Mouse (Mus musculus) heart, adult 2 months (tissue): ENCODE measurements around the gene Fkbpl. TPM values are rescaled to one million over a fixed set of nuclear protein-coding genes. Genes with fewer than 3 reads are reported as not detected.
A peak's percentile ranks its signal among the peaks of the same experiment; 100 is the strongest.

Source experiments
- DNase-seq, 2 experiments: peaks; one replicate each; pipeline ENCODE4 v3.0.0; 2021
- H3K27ac ChIP-seq: fragments of 200-600 bp; 2 replicates; pipeline ENCODE4 v1.8.1; 2022
- H3K27me3 ChIP-seq: fragments of 200-500 bp; 2 replicates; pipeline ENCODE4 v1.6.1; 2012; ENCODE audit warnings: mild to moderate bottlenecking, low read length, inconsistent platforms, mixed read lengths; ENCODE audit not compliant: control insufficient read depth, insufficient read depth
- H3K36me3 ChIP-seq: fragments of 200-500 bp; 2 replicates; pipeline ENCODE4 v1.6.1; 2012; ENCODE audit warnings: low read length, inconsistent platforms; ENCODE audit not compliant: control insufficient read depth, insufficient read depth
- H3K4me1 ChIP-seq: fragments of 200-500 bp; 2 replicates; pipeline ENCODE4 v1.6.1; 2011; ENCODE audit warnings: low read length; ENCODE audit not compliant: control insufficient read depth, insufficient read depth
- H3K4me3 ChIP-seq: fragments of 200-600 bp; 2 replicates; pipeline ENCODE4 v1.8.1; 2022
- H3K79me2 ChIP-seq: fragments of 200-500 bp; replicated peaks from 2 replicates; pipeline ENCODE4 v1.6.1; 2012; ENCODE audit warnings: mild to moderate bottlenecking, inconsistent platforms, low read length, moderate library complexity, mixed read lengths; ENCODE audit not compliant: control insufficient read depth, insufficient read depth
- H3K9ac ChIP-seq: fragments of 200-500 bp; 2 replicates; pipeline ENCODE4 v1.6.1; 2012; ENCODE audit warnings: low read depth, mild to moderate bottlenecking, control low read depth, inconsistent platforms, low read length, mixed read lengths
- CTCF ChIP-seq: fragments of 200-600 bp; IDR thresholded peaks from 2 replicates; pipeline ENCODE4 v1.8.1; 2022; ENCODE audit warnings: antibody characterized with exemption, mild to moderate bottlenecking, moderate library complexity
- EP300 ChIP-seq: fragments of 200-500 bp; IDR thresholded peaks from 2 replicates; pipeline ENCODE4 v1.6.1; 2011; ENCODE audit warnings: low read depth, low read length, control low read depth; ENCODE audit not compliant: insufficient read depth
- POLR2A ChIP-seq: fragments of 200-500 bp; IDR thresholded peaks from 2 replicates; pipeline ENCODE4 v1.6.1; 2011; ENCODE audit warnings: mild to moderate bottlenecking, low read depth, low read length, control low read depth; ENCODE audit not compliant: insufficient read depth
- WGBS: fragments of 180-500 bp; shearing (Covaris S2); methylation state at CpG from one replicate; pipeline ENCODE4 v1.1.7; 2018; 5-methylcytosine and 5-hydroxymethylcytosine counted together
- intact Hi-C: fragments of 180-260 bp; cut with DNase I; formaldehyde crosslinking; loops from one replicate; pipeline ENCODE4 v1.15.1; 2025
- polyA plus RNA-seq: library from polyadenylated mRNA; depleted of rRNA; stranded (reverse); fragments of >200 nt; gene quantifications from 2 replicates; pipeline ENCODE4 v1.2.3, GENCODE M21; 2012; rRNA removed
- total RNA-seq, 2 experiments: library from RNA; stranded (reverse); gene quantifications; 2 replicates each; pipeline ENCODE4 v1.2.3; 2021

Fkbpl gene
- total and polyA plus RNA-seq, 3 experiments, result 4.0 to 7.9 (median 7.9) TPM

DNA sequence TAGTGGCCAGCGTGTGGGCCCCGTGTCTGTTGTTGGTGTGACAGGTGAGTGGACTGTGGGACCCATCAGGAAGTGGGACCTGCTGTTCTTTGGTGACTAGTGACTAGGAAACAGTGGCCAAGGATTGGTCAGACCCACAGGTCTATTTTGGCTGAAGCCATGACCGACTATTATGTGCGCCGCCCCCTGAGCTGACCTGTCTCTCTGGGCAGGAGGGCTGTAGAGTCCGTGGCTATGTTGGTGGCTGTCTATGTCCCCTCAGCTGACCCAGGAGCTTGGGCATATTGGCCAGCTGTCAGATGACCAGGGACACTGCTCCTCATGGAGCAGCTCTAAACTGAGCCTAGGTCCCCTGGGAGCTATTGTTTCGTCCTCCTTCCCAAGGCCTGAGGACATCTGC is 44.3 kb downstream of the Fkbpl start:
- TF ChIP-seq POLR2A, result no peak
- no peak for TF ChIP-seq EP300
- no peak for TF ChIP-seq CTCF
- Histone ChIP-seq H3K4me1 (peaks cover 18% of the 10 kb centered on the region), H3K27ac (no peak overlapping the region), H3K79me2 (no peaks in the 10 kb centered on the region), H3K4me3 (no peak overlapping the region), H3K27me3 (no peaks in the 10 kb centered on the region), H3K9ac (no peak overlapping the region), H3K36me3 (no peaks in the 10 kb centered on the region)
- intact Hi-C loops, result no loop called here
- 86% methylated on average over 7 of the region's 7 CpGs for WGBS
- DNase-seq, result no peak

DNA sequence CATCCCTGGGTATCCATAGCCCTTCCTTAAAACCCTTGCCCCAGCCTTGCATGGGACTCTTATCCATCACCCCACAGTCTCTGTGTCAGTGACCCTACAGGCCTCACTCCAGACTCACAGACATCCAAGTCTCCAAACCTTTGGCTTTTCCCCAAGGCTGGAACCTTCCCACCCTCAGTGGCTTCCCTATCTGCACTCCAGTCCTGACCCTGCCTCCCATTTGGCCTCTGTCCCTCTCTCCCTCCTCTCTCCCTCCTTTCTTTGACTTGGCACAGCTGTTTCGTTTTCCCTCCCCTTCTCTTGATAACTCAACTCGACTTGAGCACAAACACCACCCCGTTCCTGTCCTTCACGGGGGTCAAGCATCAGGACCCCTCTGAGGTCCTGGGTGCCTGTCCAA is 45.9 kb downstream of the Fkbpl start:
- WGBS, result 38% methylated on average over 4 of the region's 4 CpGs
- intact Hi-C loops, result loop anchor here (5.0 kb wide), 1 partner anchor 33 kb away; no protein-coding TSS in a partner anchor

GRCm38 (mm10) chr17:34692906-34693305 is 48.3 kb downstream of the Fkbpl start:
- H3K9ac ChIP-seq, result no peak overlapping the region
- H3K4me1 ChIP-seq, result peaks cover 3% of the 10 kb centered on the region
- TF ChIP-seq CTCF (no peak), EP300 (no peak), POLR2A (no peak)
- peak; percentile 88 to 89 for DNase-seq
- no peaks in the 10 kb centered on the region for H3K27me3 ChIP-seq
- no peaks in the 10 kb centered on the region for H3K36me3 ChIP-seq
- 40% methylated on average over 7 of the region's 7 CpGs for WGBS
- peak overlapping the region; percentile 68 for H3K27ac ChIP-seq
- no peak overlapping the region for H3K4me3 ChIP-seq
- intact Hi-C loops, result loop anchor here (5.0 kb wide), 1 partner anchor 36 kb away; no protein-coding TSS in a partner anchor
- no peaks in the 10 kb centered on the region for H3K79me2 ChIP-seq

More for the DNA sequence above, 45.9 kb downstream of the Fkbpl start:
- TF ChIP-seq CTCF (no peak), POLR2A (no peak), EP300 (no peak)
- no peaks in the 10 kb centered on the region for H3K27me3 ChIP-seq
- H3K9ac ChIP-seq, result no peak overlapping the region
- H3K36me3 ChIP-seq, result no peaks in the 10 kb centered on the region
- no peak overlapping the region for H3K4me3 ChIP-seq
- H3K27ac ChIP-seq, result peak overlapping the region; percentile 48; the same call in 1 of the 2 replicates
- H3K4me1 ChIP-seq, result peaks cover 6% of the 10 kb centered on the region
- DNase-seq, result peak; percentile 75 to 84
- no peaks in the 10 kb centered on the region for H3K79me2 ChIP-seq

Other genes starting within 250 kb of the Fkbpl start
- gene BC051142, start 245.9 kb upstream of the Fkbpl start, total RNA-seq, result not detected
- 0.94 and 1.1 TPM in 2 replicates for gene BC051142, start 245.9 kb upstream of the Fkbpl start, polyA plus RNA-seq
- gene Btnl4, start 167.4 kb upstream of the Fkbpl start, total RNA-seq, result not detected
- not detected in 2 replicates for gene Btnl4, start 167.4 kb upstream of the Fkbpl start, polyA plus RNA-seq
- not detected for gene Btnl6, start 127.4 kb upstream of the Fkbpl start, total RNA-seq
- gene Btnl6, start 127.4 kb upstream of the Fkbpl start, polyA plus RNA-seq, result not detected in 2 replicates
- 10 to 100 TPM; 30.4 to 32.3 TPM for gene Notch4, start 80.5 kb upstream of the Fkbpl start, total RNA-seq
- 21.4 and 24.8 TPM in 2 replicates for gene Notch4, start 80.5 kb upstream of the Fkbpl start, polyA plus RNA-seq
- 1 to 10 TPM; 3.9 to 5.2 TPM for gene Gpsm3, start 55.0 kb upstream of the Fkbpl start, total RNA-seq
- 4.4 and 6.4 TPM in 2 replicates for gene Gpsm3, start 55.0 kb upstream of the Fkbpl start, polyA plus RNA-seq
- 10 to 100 TPM; 16.1 to 18.4 TPM for gene Pbx2, start 53.5 kb upstream of the Fkbpl start, total RNA-seq
- 22.1 and 28.3 TPM in 2 replicates for gene Pbx2, start 53.5 kb upstream of the Fkbpl start, polyA plus RNA-seq
- gene Ager, start 46.9 kb upstream of the Fkbpl start, total RNA-seq, result under 1 TPM; 0.14 to 0.18 TPM
- gene Ager, start 46.9 kb upstream of the Fkbpl start, polyA plus RNA-seq, result 0.38 and 2.2 TPM in 2 replicates
- 10 to 100 TPM; 37.6 to 40.4 TPM for gene Rnf5, start 41.1 kb upstream of the Fkbpl start, total RNA-seq
- gene Rnf5, start 41.1 kb upstream of the Fkbpl start, polyA plus RNA-seq, result 71.7 and 92.2 TPM in 2 replicates
- 10 to 100 TPM; 64.8 to 68.9 TPM for gene Agpat1, start 40.5 kb upstream of the Fkbpl start, total RNA-seq
- 178 and 184 TPM in 2 replicates for gene Agpat1, start 40.5 kb upstream of the Fkbpl start, polyA plus RNA-seq
- 1 to 10 TPM; 1.2 to 1.8 TPM for gene Egfl8, start 28.8 kb upstream of the Fkbpl start, total RNA-seq
- gene Egfl8, start 28.8 kb upstream of the Fkbpl start, polyA plus RNA-seq, result 2.4 and 3.4 TPM in 2 replicates
- 10 to 100 TPM; 53.0 to 63.9 TPM for gene Ppt2, start 16.3 kb upstream of the Fkbpl start, total RNA-seq
- gene Ppt2, start 16.3 kb upstream of the Fkbpl start, polyA plus RNA-seq, result 50.5 and 55.7 TPM in 2 replicates
- gene Prrt1, start 15.2 kb upstream of the Fkbpl start, total RNA-seq, result 1 to 10 TPM in 1 of 2 experiments, under 1 TPM in 1; 0.86 to 1.4 TPM
- gene Prrt1, start 15.2 kb upstream of the Fkbpl start, polyA plus RNA-seq, result 2.7 and 7.0 TPM in 2 replicates
- 10 to 100 TPM; 15.3 to 18.4 TPM for gene Atf6b, start 2.4 kb downstream of the Fkbpl start, total RNA-seq
- 25.3 and 27.4 TPM in 2 replicates for gene Atf6b, start 2.4 kb downstream of the Fkbpl start, polyA plus RNA-seq
- gene Tnxb, start 25.8 kb downstream of the Fkbpl start, total RNA-seq, result 10 to 100 TPM; 28.5 to 28.8 TPM
- gene Tnxb, start 25.8 kb downstream of the Fkbpl start, polyA plus RNA-seq, result 27.3 and 32.7 TPM in 2 replicates
- gene C4b, start 99.1 kb downstream of the Fkbpl start, total RNA-seq, result 10 to 100 TPM; 16.8 to 19.7 TPM
- 18.0 and 26.6 TPM in 2 replicates for gene C4b, start 99.1 kb downstream of the Fkbpl start, polyA plus RNA-seq
- gene Cyp21a1, start 159.8 kb downstream of the Fkbpl start, total RNA-seq, result not detected
- 0.09 and 0.20 TPM in 2 replicates for gene Cyp21a1, start 159.8 kb downstream of the Fkbpl start, polyA plus RNA-seq
- gene Stk19, start 192.2 kb downstream of the Fkbpl start, total RNA-seq, result 1 to 10 TPM; 8.5 to 9.5 TPM
- gene Stk19, start 192.2 kb downstream of the Fkbpl start, polyA plus RNA-seq, result 14.1 and 17.3 TPM in 2 replicates
- gene Dxo, start 192.3 kb downstream of the Fkbpl start, total RNA-seq, result 10 to 100 TPM; 12.4 to 14.2 TPM
- 22.9 and 28.3 TPM in 2 replicates for gene Dxo, start 192.3 kb downstream of the Fkbpl start, polyA plus RNA-seq
- 10 to 100 TPM; 18.1 to 26.8 TPM for gene Skiv2l, start 205.4 kb downstream of the Fkbpl start, total RNA-seq
- 28.9 and 37.7 TPM in 2 replicates for gene Skiv2l, start 205.4 kb downstream of the Fkbpl start, polyA plus RNA-seq
- gene Nelfe, start 205.6 kb downstream of the Fkbpl start, total RNA-seq, result 10 to 100 TPM; 14.9 to 15.8 TPM
- gene Nelfe, start 205.6 kb downstream of the Fkbpl start, polyA plus RNA-seq, result 12.3 and 15.5 TPM in 2 replicates
- 1 to 10 TPM; 2.6 to 3.8 TPM for gene Cfb, start 217.8 kb downstream of the Fkbpl start, total RNA-seq
- 3.9 and 5.7 TPM in 2 replicates for gene Cfb, start 217.8 kb downstream of the Fkbpl start, polyA plus RNA-seq
- 1 to 10 TPM; 7.9 to 9.0 TPM for gene Zbtb12, start 234.7 kb downstream of the Fkbpl start, total RNA-seq
- 10.0 and 11.0 TPM in 2 replicates for gene Zbtb12, start 234.7 kb downstream of the Fkbpl start, polyA plus RNA-seq
- gene Gm20547, start 237.3 kb downstream of the Fkbpl start, total RNA-seq, result not detected
- not detected in 2 replicates for gene Gm20547, start 237.3 kb downstream of the Fkbpl start, polyA plus RNA-seq